Mouse (Mus musculus): ENCODE data around the gene Exoc7. TPM values are rescaled to one million over a fixed set of nuclear protein-coding genes. Genes with fewer than 3 reads are reported as not detected.

Gene Exoc7
- polyA plus RNA-seq, 3 experiments from 2014 or later, result 70.3 to 96.0 (median 70.6) TPM

Other genes with a start within 250 kb of the Exoc7 start
- 100 to 1,000 TPM in 1 of 3 experiments, 10 to 100 TPM in 2; 80.1 to 128 (median 81.9) TPM for gene Unc13d, start 229.3 kb downstream of the Exoc7 start, polyA plus RNA-seq (2017; shearing (Covaris generic))
- gene Wbp2, start 220.2 kb downstream of the Exoc7 start, polyA plus RNA-seq (2017; shearing (Covaris generic)), result 100 to 1,000 TPM; 153 to 156 (median 154) TPM
- gene Trim47, start 180.0 kb downstream of the Exoc7 start, polyA plus RNA-seq (2017; shearing (Covaris generic)), result under 1 TPM in 1 of 3 experiments, not detected in 2; 0.39 TPM
- 10 to 100 TPM in 2 of 3 experiments, 1 to 10 TPM in 1; 9.5 to 13.3 (median 11.4) TPM for gene Trim65, start 176.1 kb downstream of the Exoc7 start, polyA plus RNA-seq (2017; shearing (Covaris generic))
- gene Mrpl38, start 168.4 kb downstream of the Exoc7 start, polyA plus RNA-seq (2017; shearing (Covaris generic)), result 10 to 100 TPM; 14.3 to 30.6 (median 28.0) TPM
- 1 to 10 TPM; 3.2 to 3.5 (median 3.3) TPM for gene Fbf1, start 139.1 kb downstream of the Exoc7 start, polyA plus RNA-seq (2017; shearing (Covaris generic))
- 10 to 100 TPM; 49.0 to 66.5 (median 54.4) TPM for gene Ten1, start 108.4 kb downstream of the Exoc7 start, polyA plus RNA-seq (2017; shearing (Covaris generic))
- gene Acox1, start 108.2 kb downstream of the Exoc7 start, polyA plus RNA-seq (2017; shearing (Covaris generic)), result 10 to 100 TPM; 10.3 to 14.2 (median 13.6) TPM
- not detected for gene Evpl, start 69.2 kb downstream of the Exoc7 start, polyA plus RNA-seq (2017; shearing (Covaris generic))
- 10 to 100 TPM; 40.4 to 44.2 (median 42.3) TPM for gene Srp68, start 33.0 kb downstream of the Exoc7 start, polyA plus RNA-seq (2017; shearing (Covaris generic))
- gene Galr2, start 26.3 kb downstream of the Exoc7 start, polyA plus RNA-seq (2017; shearing (Covaris generic)), result not detected
- not detected for gene Foxj1, start 28.2 kb upstream of the Exoc7 start, polyA plus RNA-seq (2017; shearing (Covaris generic))
- gene Rnf157, start 105.8 kb upstream of the Exoc7 start, polyA plus RNA-seq (2017; shearing (Covaris generic)), result 10 to 100 TPM in 1 of 3 experiments, 1 to 10 TPM in 2; 3.0 to 15.1 (median 8.5) TPM
- gene Ubald2, start 126.9 kb upstream of the Exoc7 start, polyA plus RNA-seq (2017; shearing (Covaris generic)), result 10 to 100 TPM; 10.4 to 14.6 (median 10.6) TPM
- gene Qrich2, start 159.0 kb upstream of the Exoc7 start, polyA plus RNA-seq (2017; shearing (Covaris generic)), result not detected
- gene Prpsap1, start 187.0 kb upstream of the Exoc7 start, polyA plus RNA-seq (2017; shearing (Covaris generic)), result 10 to 100 TPM; 23.4 to 58.2 (median 50.6) TPM
- gene Sphk1, start 223.7 kb upstream of the Exoc7 start, polyA plus RNA-seq (2017; shearing (Covaris generic)), result not detected